Mouse (Mus musculus): ENCODE results near the gene Rpl34. TPM values are rescaled to one million over a fixed set of nuclear protein-coding genes. Genes with fewer than 3 reads are reported as not detected.

Gene Rpl34
- total RNA-seq, 4 experiments from 2014 or later, result 324 to 408 (median 347) TPM

Other genes with a start within 250 kb of the Rpl34 start
- 10 to 100 TPM in 1 of 4 experiments, 1 to 10 TPM in 3; 5.9 to 15.7 (median 6.7) TPM for gene Etnppl, start 113.0 kb downstream of the Rpl34 start, total RNA-seq (2022)
- gene Ostc, start 21.0 kb downstream of the Rpl34 start, total RNA-seq (2022), result 10 to 100 TPM; 52.9 to 69.6 (median 61.7) TPM